Mouse (Mus musculus): ENCODE data around the gene Zbtb40. TPM values are rescaled to one million over a fixed set of nuclear protein-coding genes. Genes with fewer than 3 reads are reported as not detected.

The Zbtb40 gene
- polyA plus RNA-seq, 1 experiment from 2014 or later, result 5.1 TPM

- H3K27ac ChIP-seq (replicated peaks), result peak overlapping the region; percentile 29
- WGBS, result 25% methylated on average over 9 of the region's 9 CpGs
- H3K9me3 ChIP-seq, result no peaks in the 10 kb centered on the region
- H3K36me3 ChIP-seq, result no peaks in the 10 kb centered on the region
- peak overlapping the region; percentile 22 for H3K4me2 ChIP-seq (replicated peaks)
- peak; percentile 61; the same call in 1 of the 2 replicates for ATAC-seq (replicated peaks)
- no peak overlapping the region for H3K9ac ChIP-seq (replicated peaks)
- peaks cover 14% of the 10 kb centered on the region; the same call in 1 of the 2 replicates for H3K27me3 ChIP-seq
- H3K4me1 ChIP-seq, result peaks cover 32% of the 10 kb centered on the region
- no peak overlapping the region for H3K4me3 ChIP-seq
Observed at GRCm38 (mm10) chr4:136967511-136967910, 81.1 kb downstream of the Zbtb40 start.

- 31% methylated on average over 16 of the region's 16 CpGs for WGBS
- Histone ChIP-seq H3K9ac (replicated peaks) (no peak overlapping the region), H3K27ac (replicated peaks) (peak overlapping the region; percentile 29; the same call in 1 of the 2 replicates), H3K4me2 (replicated peaks) (no peak overlapping the region), H3K27me3 (peaks cover 14% of the 10 kb centered on the region; the same call in 1 of the 2 replicates), H3K4me1 (peaks cover 34% of the 10 kb centered on the region), H3K36me3 (no peaks in the 10 kb centered on the region), H3K4me3 (no peak overlapping the region), H3K9me3 (no peaks in the 10 kb centered on the region)
- no peak for ATAC-seq (replicated peaks)
Observed at GRCm38 (mm10) chr4:136966493-136967390, 81.9 kb downstream of the Zbtb40 start.

- 13% methylated on average over 15 of the region's 15 CpGs for WGBS
- Histone ChIP-seq H3K4me3 (no peak overlapping the region), H3K9ac (replicated peaks) (no peak overlapping the region), H3K9me3 (no peaks in the 10 kb centered on the region), H3K36me3 (no peaks in the 10 kb centered on the region), H3K4me1 (peaks cover 37% of the 10 kb centered on the region), H3K27me3 (peaks cover 14% of the 10 kb centered on the region; the same call in 1 of the 2 replicates), H3K4me2 (replicated peaks) (no peak overlapping the region), H3K27ac (replicated peaks) (no peak overlapping the region)
- ATAC-seq (replicated peaks), result no peak
Observed at GRCm38 (mm10) chr4:136964990-136965421, 83.6 kb downstream of the Zbtb40 start.

- Histone ChIP-seq H3K36me3 (no peaks in the 10 kb centered on the region), H3K4me3 (no peak overlapping the region), H3K27me3 (peaks cover 26% of the 10 kb centered on the region), H3K9me3 (no peaks in the 10 kb centered on the region), H3K9ac (replicated peaks) (no peak overlapping the region), H3K4me2 (replicated peaks) (no peak overlapping the region), H3K4me1 (peaks cover 28% of the 10 kb centered on the region), H3K27ac (replicated peaks) (no peak overlapping the region)
- WGBS, result 51% methylated on average over 4 of the region's 4 CpGs
- ATAC-seq (replicated peaks), result no peak
Observed at GRCm38 (mm10) chr4:136962447-136962846, 86.2 kb downstream of the Zbtb40 start.

- peaks cover 27% of the 10 kb centered on the region for H3K4me1 ChIP-seq
- H3K4me3 ChIP-seq, result no peak overlapping the region
- no peak overlapping the region for H3K4me2 ChIP-seq (replicated peaks)
- WGBS, result 57% methylated on average over 4 of the region's 4 CpGs
- no peaks in the 10 kb centered on the region for H3K36me3 ChIP-seq
- H3K27me3 ChIP-seq, result peaks cover 28% of the 10 kb centered on the region
- no peak overlapping the region for H3K9ac ChIP-seq (replicated peaks)
- no peak for ATAC-seq (replicated peaks)
- H3K9me3 ChIP-seq, result no peaks in the 10 kb centered on the region
- H3K27ac ChIP-seq (replicated peaks), result no peak overlapping the region
Observed at GRCm38 (mm10) chr4:136961642-136962285, 86.8 kb downstream of the Zbtb40 start.

GRCm38 (mm10) chr4:136960581-136960980 is 88.0 kb downstream of the Zbtb40 start:
- Histone ChIP-seq H3K36me3 (no peaks in the 10 kb centered on the region), H3K27me3 (peaks cover 34% of the 10 kb centered on the region), H3K4me2 (replicated peaks) (no peak overlapping the region), H3K27ac (replicated peaks) (no peak overlapping the region), H3K9ac (replicated peaks) (no peak overlapping the region), H3K9me3 (no peaks in the 10 kb centered on the region), H3K4me1 (peaks cover 27% of the 10 kb centered on the region), H3K4me3 (no peak overlapping the region)
- 75% methylated on average over 9 of the region's 9 CpGs for WGBS
- ATAC-seq (replicated peaks), result no peak

DNA sequence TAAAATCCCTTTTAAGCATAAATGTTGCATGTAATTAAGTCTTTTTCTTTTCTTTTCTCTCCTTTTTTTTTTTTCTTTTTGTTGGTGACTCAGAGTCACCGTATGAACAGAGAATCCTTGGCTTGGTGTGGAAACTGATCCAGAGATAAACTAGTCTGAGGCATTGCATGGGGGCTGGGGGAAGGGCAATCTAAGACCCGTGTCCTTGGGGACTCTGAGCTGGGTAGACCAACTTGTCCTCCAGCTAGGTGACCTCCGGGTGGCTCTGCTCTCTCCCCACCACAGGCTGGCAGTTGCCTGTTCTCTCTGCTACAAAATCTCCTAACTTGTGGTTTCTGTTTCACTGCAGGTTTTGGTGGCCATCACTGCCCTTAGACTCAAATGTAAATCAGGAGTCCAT is 88.5 kb downstream of the Zbtb40 start:
- no peaks in the 10 kb centered on the region for H3K9me3 ChIP-seq
- H3K9ac ChIP-seq (replicated peaks), result no peak overlapping the region
- no peaks in the 10 kb centered on the region for H3K36me3 ChIP-seq
- no peak overlapping the region for H3K4me3 ChIP-seq
- ATAC-seq (replicated peaks), result no peak
- peaks cover 40% of the 10 kb centered on the region for H3K27me3 ChIP-seq
- H3K27ac ChIP-seq (replicated peaks), result no peak overlapping the region
- H3K4me2 ChIP-seq (replicated peaks), result no peak overlapping the region
- peaks cover 23% of the 10 kb centered on the region for H3K4me1 ChIP-seq
- WGBS, result 47% methylated on average over 3 of the region's 3 CpGs

DNA sequence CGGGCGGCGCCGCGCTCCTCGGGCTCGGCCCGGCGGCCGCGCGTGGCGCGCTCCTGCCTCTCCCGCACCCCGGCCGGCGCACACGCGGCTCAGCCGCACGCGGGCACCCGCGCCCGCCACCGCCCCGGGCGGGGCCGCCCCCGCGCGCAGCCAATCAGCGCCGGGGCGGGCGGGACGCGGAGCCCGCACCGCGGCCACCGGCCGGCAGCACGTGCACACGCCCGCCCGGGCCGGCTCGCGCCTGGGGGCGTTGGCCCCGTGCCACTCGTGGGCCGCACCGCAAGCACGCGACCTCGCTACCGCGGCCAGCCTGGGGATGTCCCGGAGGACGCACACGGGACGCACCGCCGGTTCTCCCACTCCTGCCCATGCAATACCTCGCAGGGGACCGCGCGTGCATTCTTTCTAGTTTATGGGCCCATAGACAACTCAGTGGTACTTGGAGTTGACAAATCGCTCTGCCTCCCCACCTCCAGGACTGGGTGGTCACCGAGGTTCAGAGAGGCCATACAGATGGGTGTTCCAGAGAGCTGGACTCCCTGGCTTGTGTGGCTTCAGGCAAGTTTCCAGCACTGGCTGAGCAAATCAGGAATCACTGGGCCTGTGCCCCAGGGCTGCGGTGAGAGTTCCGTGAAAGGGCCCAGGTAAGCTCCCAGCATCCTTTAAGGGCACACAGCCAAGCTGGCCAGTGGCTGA is 91.7 kb downstream of the Zbtb40 start, which contains the start of gene Epha8:
Gene Epha8 (minus strand): TSS at position 66 of the 696 bp plus-strand sequence.
- H3K27ac ChIP-seq (replicated peaks), result no peak within 1 kb of the TSS
- H3K4me3 ChIP-seq, result peak within 1 kb of the TSS; percentile 55
- peaks cover 41% of the 10 kb centered on the region for H3K27me3 ChIP-seq
- peaks cover 15% of the 10 kb centered on the region for H3K4me1 ChIP-seq
- H3K9me3 ChIP-seq, result no peaks in the 10 kb centered on the region
- ATAC-seq (replicated peaks), result peak; percentile 68
- no peaks in the 10 kb centered on the region for H3K36me3 ChIP-seq
- peak within 1 kb of the TSS; percentile 48 for H3K9ac ChIP-seq (replicated peaks)
- peak within 1 kb of the TSS; percentile 90 for H3K4me2 ChIP-seq (replicated peaks)
- WGBS, result 2% methylated on average over 59 of the region's 75 CpGs

DNA sequence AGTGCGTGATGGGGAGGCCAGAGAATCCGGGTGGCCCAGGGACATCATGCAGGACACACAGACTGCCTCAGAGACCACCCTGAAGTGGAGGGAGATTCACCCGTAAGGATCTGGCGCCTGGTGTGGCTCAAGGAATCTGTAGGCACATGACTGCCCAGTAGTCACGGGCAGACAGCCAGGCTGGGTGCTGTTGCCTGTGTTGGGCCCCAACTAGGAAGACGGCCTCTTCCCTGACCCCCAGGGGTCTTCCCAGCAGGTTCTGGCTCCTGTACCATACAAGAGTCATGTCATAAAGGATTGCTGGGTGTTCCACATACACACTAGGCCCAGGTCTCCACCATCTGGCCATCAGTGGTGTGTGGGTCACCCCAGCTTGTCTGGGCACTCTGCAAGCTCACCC is 94.0 kb downstream of the Zbtb40 start:
- H3K36me3 ChIP-seq, result no peaks in the 10 kb centered on the region
- H3K9me3 ChIP-seq, result no peaks in the 10 kb centered on the region
- WGBS, result 67% methylated on average over 6 of the region's 6 CpGs
- H3K27ac ChIP-seq (replicated peaks), result no peak overlapping the region
- no peak overlapping the region for H3K4me2 ChIP-seq (replicated peaks)
- no peak for ATAC-seq (replicated peaks)
- peaks cover 41% of the 10 kb centered on the region for H3K27me3 ChIP-seq
- no peak overlapping the region for H3K4me3 ChIP-seq
- H3K9ac ChIP-seq (replicated peaks), result no peak overlapping the region
- H3K4me1 ChIP-seq, result peaks cover 12% of the 10 kb centered on the region

GRCm38 (mm10) chr4:136949266-136949989 is 99.2 kb downstream of the Zbtb40 start:
- WGBS, result 38% methylated on average over 10 of the region's 10 CpGs
- H3K9me3 ChIP-seq, result no peaks in the 10 kb centered on the region
- H3K36me3 ChIP-seq, result no peaks in the 10 kb centered on the region
- ATAC-seq (replicated peaks), result no peak
- H3K9ac ChIP-seq (replicated peaks), result no peak overlapping the region
- no peak overlapping the region for H3K27ac ChIP-seq (replicated peaks)
- H3K4me1 ChIP-seq, result peaks cover 8% of the 10 kb centered on the region; the same call in 1 of the 2 replicates
- H3K27me3 ChIP-seq, result no peaks in the 10 kb centered on the region; the same call in none of the 2 replicates
- H3K4me2 ChIP-seq (replicated peaks), result no peak overlapping the region
- H3K4me3 ChIP-seq, result no peak overlapping the region

GRCm38 (mm10) chr4:136945397-136945796 is 103.2 kb downstream of the Zbtb40 start:
- Histone ChIP-seq H3K4me1 (peaks cover 17% of the 10 kb centered on the region), H3K9ac (replicated peaks) (no peak overlapping the region)
- WGBS, result 69% methylated on average over 17 of the region's 17 CpGs

More at GRCm38 (mm10) chr4:136945397-136945796, 103.2 kb downstream of the Zbtb40 start:
- Histone ChIP-seq H3K4me2 (replicated peaks) (no peak overlapping the region), H3K36me3 (no peaks in the 10 kb centered on the region), H3K4me3 (no peak overlapping the region), H3K27ac (replicated peaks) (no peak overlapping the region), H3K27me3 (no peaks in the 10 kb centered on the region), H3K9me3 (no peaks in the 10 kb centered on the region)
- no peak for ATAC-seq (replicated peaks)
